18 mouse cellular contexts compared by ENCODE assay signal in the genomic region with DNA sequence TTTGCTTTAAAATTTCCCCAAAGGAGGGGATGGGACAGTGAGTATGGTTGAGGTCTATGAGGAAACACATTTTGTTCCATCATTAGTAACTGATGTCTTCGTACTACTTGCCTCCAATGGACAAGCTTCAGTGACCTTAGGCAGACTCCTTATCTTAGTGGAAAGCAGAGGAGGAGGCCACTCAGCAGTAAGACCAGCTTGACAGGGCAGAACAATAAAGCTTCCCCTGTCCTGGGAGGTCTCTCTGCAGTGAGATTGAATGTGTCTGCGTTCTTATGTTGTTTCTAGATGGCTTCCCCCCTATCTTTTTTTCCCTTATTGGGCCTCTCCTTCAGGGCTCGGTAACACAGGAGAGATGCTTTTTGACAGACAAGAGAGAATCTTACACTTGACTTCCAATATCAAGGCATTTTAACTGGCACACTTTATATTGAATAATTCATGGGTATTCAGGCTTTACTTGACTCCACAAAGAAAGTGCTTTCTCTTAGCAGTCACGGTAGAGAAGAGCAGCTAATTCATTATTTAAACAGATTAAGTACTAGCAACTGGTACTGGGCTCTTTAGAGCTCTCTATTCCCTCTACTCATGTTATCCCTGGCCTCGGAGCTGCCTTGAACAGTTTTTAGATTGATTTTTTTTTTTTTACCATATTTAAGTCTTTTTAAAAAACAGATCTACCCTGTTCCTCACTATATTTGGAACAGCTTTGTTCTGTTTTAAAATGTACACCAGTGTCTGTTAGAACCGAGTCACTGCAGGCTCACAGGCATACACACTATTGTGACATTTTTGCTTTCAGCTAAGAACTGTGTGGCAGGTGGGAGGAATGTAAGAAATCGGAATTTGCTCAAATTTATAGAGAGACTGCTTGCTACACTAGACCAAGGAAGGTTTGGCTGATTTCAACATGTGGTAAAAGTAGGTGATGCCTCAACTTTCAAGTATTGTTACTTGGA.
DNase-seq lines count a peak whose midpoint lies in the region; ATAC-seq lines count a peak whose summit lies in the region.
"Had no signal": no experiment of that assay in that cellular context is flagged by ENCODE, and none has a peak within 500 bp of the region (broad histone marks: within the 10 kb centered on the region; RNA-seq: fewer than 3 reads in every experiment).

No protein-coding gene starts in this region.

- no peak overlapping the region for H3K4me2 ChIP-seq in forebrain, embryonic 15.5 days (replicated peaks)
- H3K4me2 ChIP-seq in forebrain, embryonic 11.5 days (ENCODE audit: low read depth, low read length, severe bottlenecking), result no peak overlapping the region
- no peak overlapping the region for H3K4me2 ChIP-seq in neural tube, embryonic 12.5 days (replicated peaks)
- H3K4me2 ChIP-seq: limb, embryonic 13.5 days had no signal

- H3K9me3 ChIP-seq in forebrain, embryonic 15.5 days, result no peaks in the 10 kb centered on the region
- no peaks in the 10 kb centered on the region for H3K9me3 ChIP-seq in forebrain, embryonic 11.5 days (ENCODE audit: control insufficient read depth, low read length)
- H3K9me3 ChIP-seq in neural tube, embryonic 12.5 days, result no peaks in the 10 kb centered on the region
- H3K9me3 ChIP-seq in midbrain, embryonic 10.5 days (replicated peaks), result 0 out of 2 replicates have a peak, but pooled peaks cover 3% of the 10 kb centered on the region
- H3K9me3 ChIP-seq: G1E; limb, embryonic 13.5 days had no signal

- H3K36me3 ChIP-seq in forebrain, embryonic 15.5 days, result no peaks in the 10 kb centered on the region
- no peaks in the 10 kb centered on the region for H3K36me3 ChIP-seq in forebrain, embryonic 11.5 days (ENCODE audit: control insufficient read depth, insufficient read depth, low read length)
- H3K36me3 ChIP-seq in neural tube, embryonic 12.5 days, result no peaks in the 10 kb centered on the region
- no peaks in the 10 kb centered on the region for H3K36me3 ChIP-seq in midbrain, embryonic 10.5 days
- H3K36me3 ChIP-seq: G1E; limb, embryonic 13.5 days had no signal

- H3K27me3 ChIP-seq in forebrain, embryonic 15.5 days, result no peaks in the 10 kb centered on the region
- no peaks in the 10 kb centered on the region for H3K27me3 ChIP-seq in forebrain, embryonic 11.5 days (ENCODE audit: control insufficient read depth, insufficient read depth, low read length)
- H3K27me3 ChIP-seq in neural tube, embryonic 12.5 days (replicated peaks), result no peaks in the 10 kb centered on the region
- no peaks in the 10 kb centered on the region for H3K27me3 ChIP-seq in midbrain, embryonic 10.5 days (ENCODE audit: low read depth, poor library complexity, severe bottlenecking)
- H3K27me3 ChIP-seq: limb, embryonic 13.5 days had no signal

- no peak for DNase-seq in forebrain, embryonic 11.5 days (ENCODE audit: low spot score)
- no peak for DNase-seq in neural tube, embryonic 10.5 days (ENCODE audit: extremely low spot score, low spot score)
- peak; percentile 32 for DNase-seq in midbrain, embryonic 10.5 days (ENCODE audit: low spot score)
- DNase-seq in telencephalon, adult 2 months (ENCODE audit: low read depth, low spot score), result peak; percentile 64
- no peak for DNase-seq in cerebellum, adult 11-12 months
- DNase-seq in adrenal gland, postnatal 10 days, result no peak
- DNase-seq: adrenal gland, postnatal 25 days; cerebellum, adult 2 months; heart, postnatal 36 days; kidney, adult 8-10 months; lung, adult 18-20 months; right cerebral cortex, postnatal 14 days; thymus, postnatal 25 days had no signal

- H3K4me1 ChIP-seq in forebrain, embryonic 15.5 days, result no peaks in the 10 kb centered on the region
- H3K4me1 ChIP-seq in forebrain, embryonic 11.5 days (replicated peaks; ENCODE audit: control insufficient read depth, insufficient read depth, low read length), result no peaks in the 10 kb centered on the region
- H3K4me1 ChIP-seq in neural tube, embryonic 12.5 days, result no peaks in the 10 kb centered on the region
- peaks cover 14% of the 10 kb centered on the region for H3K4me1 ChIP-seq in midbrain, embryonic 10.5 days
- H3K4me1 ChIP-seq: limb, embryonic 13.5 days had no signal

- no peak overlapping the region for H3K9ac ChIP-seq in forebrain, embryonic 15.5 days (replicated peaks)
- H3K9ac ChIP-seq in forebrain, embryonic 11.5 days (ENCODE audit: low read length), result no peak overlapping the region
- no peak overlapping the region for H3K9ac ChIP-seq in neural tube, embryonic 12.5 days
- H3K9ac ChIP-seq: limb, embryonic 13.5 days had no signal

- no peak overlapping the region for H3K4me3 ChIP-seq in forebrain, embryonic 15.5 days
- H3K4me3 ChIP-seq in forebrain, embryonic 11.5 days (ENCODE audit: low read depth, low read length), result no peak overlapping the region
- H3K4me3 ChIP-seq in neural tube, embryonic 12.5 days, result no peak overlapping the region
- no peak overlapping the region for H3K4me3 ChIP-seq in midbrain, embryonic 10.5 days
- H3K4me3 ChIP-seq: layer of hippocampus, adult 2 months; limb, embryonic 13.5 days had no signal

- WGBS in forebrain, embryonic 15.5 days, result 52% methylated on average over 7 of the region's 7 CpGs
- 55% methylated on average over 7 of the region's 7 CpGs for WGBS in forebrain, embryonic 11.5 days
- 50% methylated on average over 7 of the region's 7 CpGs for WGBS in neural tube, embryonic 12.5 days
- WGBS in midbrain, embryonic 10.5 days, result 36% methylated on average over 7 of the region's 7 CpGs

- H3K27ac ChIP-seq in forebrain, embryonic 15.5 days (replicated peaks), result peak overlapping the region; percentile 31; the same call in 1 of the 2 replicates
- H3K27ac ChIP-seq in forebrain, embryonic 11.5 days (ENCODE audit: low read depth, low read length), result no peak overlapping the region
- no peak overlapping the region for H3K27ac ChIP-seq in neural tube, embryonic 12.5 days
- no peak overlapping the region for H3K27ac ChIP-seq in midbrain, embryonic 10.5 days (replicated peaks)
- H3K27ac ChIP-seq: layer of hippocampus, adult 2 months; limb, embryonic 13.5 days had no signal

- ATAC-seq in forebrain, embryonic 15.5 days (replicated peaks), result 0 out of 2 replicates have a peak, but pooled peaks have one; percentile 46
- no peak for ATAC-seq in forebrain, embryonic 11.5 days (replicated peaks; ENCODE audit: low FRiP score)
- 0 out of 2 replicates have a peak, but pooled peaks have one; percentile 62 for ATAC-seq in neural tube, embryonic 12.5 days (ENCODE audit: low FRiP score, low read depth)

Comparison
In these comparisons a context has a peak if more than half of its experiments do, and no peak if none do; other contexts are left out.
1. DNase-seq: peak in midbrain, embryonic 10.5 days (single experiment) and telencephalon, adult 2 months (single experiment); none in forebrain, embryonic 11.5 days (single experiment), neural tube, embryonic 10.5 days (single experiment), cerebellum, adult 11-12 months (single experiment) and adrenal gland, postnatal 10 days (single experiment).